Mouse (Mus musculus) c-Kit-positive CD71-positive TER-119-negative erythroid progenitor cells, embryonic 14.5 days (primary cell): ENCODE measurements around the gene As3mt.
"Not testable (repeated sequence)": the region's sequence is repeated elsewhere in the genome, so short reads cannot be mapped to it uniquely, and the experiment has no call there.

Source experiments
- DNase-seq: peaks from one replicate; pipeline ENCODE4 v3.0.0-alpha.2; 2013; ENCODE audit warnings: low read depth

Gene As3mt

GRCm38 (mm10) chr19:46699011-46699481 is 8.2 kb upstream of the As3mt start:
- no peak for DNase-seq

- no peak for DNase-seq
These were observed 6.1 kb upstream of the As3mt start for GRCm38 (mm10) chr19:46701156-46701555.

GRCm38 (mm10) chr19:46705779-46706495 is 1.3 kb upstream of the As3mt start:
- DNase-seq: no peak

- no peak for DNase-seq
These were observed 540 bp upstream of the As3mt start for GRCm38 (mm10) chr19:46706540-46707295.

- no peak for DNase-seq
These were observed 3.4 kb downstream of the As3mt start for GRCm38 (mm10) chr19:46710614-46711013.

- DNase-seq: no peak
These were observed 7.0 kb downstream of the As3mt start for GRCm38 (mm10) chr19:46714234-46714633.

GRCm38 (mm10) chr19:46715016-46715415 is 7.8 kb downstream of the As3mt start:
- no peak for DNase-seq

GRCm38 (mm10) chr19:46718150-46718549 is 10.9 kb downstream of the As3mt start:
- DNase-seq: no peak

GRCm38 (mm10) chr19:46724411-46724810 is 17.2 kb downstream of the As3mt start:
- no peak for DNase-seq

- no peak for DNase-seq
These were observed 18.9 kb downstream of the As3mt start for GRCm38 (mm10) chr19:46726142-46726541.

- DNase-seq: no peak
These were observed 20.0 kb downstream of the As3mt start for GRCm38 (mm10) chr19:46727140-46727736.

GRCm38 (mm10) chr19:46727945-46728540 is 20.8 kb downstream of the As3mt start:
- peak; percentile 58 for DNase-seq

GRCm38 (mm10) chr19:46728909-46729308 is 21.7 kb downstream of the As3mt start:
- DNase-seq: no peak

GRCm38 (mm10) chr19:46731351-46731750 is 24.1 kb downstream of the As3mt start:
- no peak for DNase-seq

- not testable (repeated sequence) for DNase-seq
These were observed 25.4 kb downstream of the As3mt start for GRCm38 (mm10) chr19:46732673-46733072.

GRCm38 (mm10) chr19:46733626-46734025 is 26.4 kb downstream of the As3mt start:
- DNase-seq: no peak

GRCm38 (mm10) chr19:46735241-46735640 is 28.0 kb downstream of the As3mt start:
- no peak for DNase-seq

GRCm38 (mm10) chr19:46737106-46737505 is 29.8 kb downstream of the As3mt start:
- DNase-seq: no peak

GRCm38 (mm10) chr19:46740341-46741008 is 33.2 kb downstream of the As3mt start:
- peak; percentile 67 for DNase-seq

GRCm38 (mm10) chr19:46741574-46741973 is 34.3 kb downstream of the As3mt start:
- no peak for DNase-seq

- no peak for DNase-seq
These were observed 37.4 kb downstream of the As3mt start for GRCm38 (mm10) chr19:46744681-46745080.

- DNase-seq: no peak
These were observed 40.5 kb downstream of the As3mt start for GRCm38 (mm10) chr19:46747799-46748198.
